Mouse (Mus musculus) liver, postnatal 0 days (tissue): ENCODE measurements around the gene Mettl24.

Source experiments
- CTCF ChIP-seq: sonication (generic); IDR thresholded peaks from 2 replicates; pipeline ENCODE4 v1.5.1; 2016; ENCODE audit warnings: antibody characterized with exemption, low read depth
- EP300 ChIP-seq: IDR thresholded peaks from 2 replicates; pipeline ENCODE4 v1.6.1; 2016; ENCODE audit warnings: antibody characterized with exemption, low read depth, mild to moderate bottlenecking

GRCm38 (mm10) chr10:40857599-40857998 lies 174.5 kb downstream of the Mettl24 start:
- no peak for TF ChIP-seq EP300
- TF ChIP-seq CTCF, result no peak
